Mouse (Mus musculus): ENCODE results near the gene Hs3st6. TPM values are rescaled to one million over a fixed set of nuclear protein-coding genes. Genes with fewer than 3 reads are reported as not detected.

The Hs3st6 gene
- total RNA-seq, 2 experiments from 2014 or later: not detected

- DNase-seq (ENCODE audit: low spot score): no peak
These were observed 24.6 kb upstream of the Hs3st6 start for GRCm38 (mm10) chr17:24728184-24728583.

- peak; percentile 55 for DNase-seq (ENCODE audit: low spot score)
These were observed 23.7 kb upstream of the Hs3st6 start for GRCm38 (mm10) chr17:24729067-24729466.

- no peak for DNase-seq (ENCODE audit: low spot score)
These were observed 22.0 kb upstream of the Hs3st6 start for GRCm38 (mm10) chr17:24730787-24731186.

GRCm38 (mm10) chr17:24732233-24732935 is 20.4 kb upstream of the Hs3st6 start:
- DNase-seq (ENCODE audit: low spot score): peak; percentile 89

GRCm38 (mm10) chr17:24733434-24734050 is 19.2 kb upstream of the Hs3st6 start:
- DNase-seq (ENCODE audit: low spot score): no peak

- no peak for DNase-seq (ENCODE audit: low spot score)
These were observed 18.3 kb upstream of the Hs3st6 start for GRCm38 (mm10) chr17:24734513-24734912.

- DNase-seq (ENCODE audit: low spot score): no peak
These were observed 17.3 kb upstream of the Hs3st6 start for GRCm38 (mm10) chr17:24735446-24735845.

- peak; percentile 99 for DNase-seq (ENCODE audit: low spot score)
These were observed 16.3 kb upstream of the Hs3st6 start, which contains the start of gene Msrb1 for GRCm38 (mm10) chr17:24736330-24737051. Msrb1 (plus strand) TSS chr17:24736642.

- DNase-seq (ENCODE audit: low spot score): no peak
These were observed 15.5 kb upstream of the Hs3st6 start for GRCm38 (mm10) chr17:24737135-24737810.

GRCm38 (mm10) chr17:24738238-24738637 is 14.6 kb upstream of the Hs3st6 start:
- no peak for DNase-seq (ENCODE audit: low spot score)

GRCm38 (mm10) chr17:24739926-24740325 is 12.9 kb upstream of the Hs3st6 start:
- DNase-seq (ENCODE audit: low spot score): no peak

GRCm38 (mm10) chr17:24742307-24742706 is 10.5 kb upstream of the Hs3st6 start:
- DNase-seq (ENCODE audit: low spot score): no peak

GRCm38 (mm10) chr17:24743896-24744295 is 8.9 kb upstream of the Hs3st6 start:
- no peak for DNase-seq (ENCODE audit: low spot score)

GRCm38 (mm10) chr17:24744381-24744780 is 8.4 kb upstream of the Hs3st6 start:
- no peak for DNase-seq (ENCODE audit: low spot score)

GRCm38 (mm10) chr17:24745526-24746497 is 7.0 kb upstream of the Hs3st6 start:
- peak; percentile 88 for DNase-seq (ENCODE audit: low spot score)

- DNase-seq (ENCODE audit: low spot score): no peak
These were observed 5.8 kb upstream of the Hs3st6 start for GRCm38 (mm10) chr17:24746986-24747385.

GRCm38 (mm10) chr17:24751528-24751927 is 1.3 kb upstream of the Hs3st6 start:
- no peak for DNase-seq (ENCODE audit: low spot score)

GRCm38 (mm10) chr17:24757394-24757793 is 4.6 kb downstream of the Hs3st6 start:
- DNase-seq (ENCODE audit: low spot score): no peak

GRCm38 (mm10) chr17:24761121-24761520 is 8.3 kb downstream of the Hs3st6 start:
- no peak for DNase-seq (ENCODE audit: low spot score)

- no peak for DNase-seq (ENCODE audit: low spot score)
These were observed 12.5 kb downstream of the Hs3st6 start for GRCm38 (mm10) chr17:24765016-24765905.

Data from gastrocnemius, adult 18-20 months (tissue).